Mouse (Mus musculus) MEL (cell line): Measurements from ENCODE around the gene Dgkh.

Source experiments
- CTCF ChIP-seq, 3 experiments: IDR thresholded peaks in 2 of 3; conservative IDR thresholded peaks in 1 of 3; 2 replicates each; pipeline ENCODE4 v1.5.1; 2011 to 2012; ENCODE audit warnings: low read length in 3 of 3, low read depth in 2 of 3, mild to moderate bottlenecking in 2 of 3, improper control_type of control experiment in 1 of 3, inconsistent platforms in 1 of 3, mixed read lengths in 1 of 3, moderate library complexity in 1 of 3; ENCODE audit not compliant: control insufficient read depth in 1 of 3, insufficient read depth in 1 of 3, poor library complexity in 1 of 3, severe bottlenecking in 1 of 3
- NRF1 ChIP-seq: IDR thresholded peaks from 2 replicates; pipeline ENCODE4 v1.6.1; 2014; ENCODE audit warnings: low read depth, mild to moderate bottlenecking, inconsistent platforms, low read length, improper control_type of control experiment, moderate library complexity; ENCODE audit not compliant: poor library complexity, insufficient read depth, severe bottlenecking

- TF ChIP-seq CTCF (IDR thresholded peaks at IDR 0.05 in 2 of 3, conservative IDR thresholded peaks at IDR 0.05 in 1 of 3; ENCODE audit: control insufficient read depth in 1 of 3, insufficient read depth in 1 of 3, low read depth in 2 of 3, low read length in 3 of 3, poor library complexity in 1 of 3, severe bottlenecking in 1 of 3) (peak in 2 of 3 experiments; percentile 12 to 21; a peak in 2 of 6 replicates), NRF1 (no peak)
Measured at GRCm38 (mm10) chr14:78525059-78525458, 207.5 kb downstream of the Dgkh start.
